Mouse (Mus musculus) retina, postnatal 7 days (tissue): Measurements from ENCODE around the gene Prkaa2.
A peak's percentile ranks its signal among the peaks of the same experiment; 100 is the strongest.

ENCODE experiments used
- DNase-seq: peaks from one replicate; pipeline ENCODE4 v3.0.0-alpha.2; 2012; ENCODE audit warnings: low read depth, low spot score

The Prkaa2 gene

DNA sequence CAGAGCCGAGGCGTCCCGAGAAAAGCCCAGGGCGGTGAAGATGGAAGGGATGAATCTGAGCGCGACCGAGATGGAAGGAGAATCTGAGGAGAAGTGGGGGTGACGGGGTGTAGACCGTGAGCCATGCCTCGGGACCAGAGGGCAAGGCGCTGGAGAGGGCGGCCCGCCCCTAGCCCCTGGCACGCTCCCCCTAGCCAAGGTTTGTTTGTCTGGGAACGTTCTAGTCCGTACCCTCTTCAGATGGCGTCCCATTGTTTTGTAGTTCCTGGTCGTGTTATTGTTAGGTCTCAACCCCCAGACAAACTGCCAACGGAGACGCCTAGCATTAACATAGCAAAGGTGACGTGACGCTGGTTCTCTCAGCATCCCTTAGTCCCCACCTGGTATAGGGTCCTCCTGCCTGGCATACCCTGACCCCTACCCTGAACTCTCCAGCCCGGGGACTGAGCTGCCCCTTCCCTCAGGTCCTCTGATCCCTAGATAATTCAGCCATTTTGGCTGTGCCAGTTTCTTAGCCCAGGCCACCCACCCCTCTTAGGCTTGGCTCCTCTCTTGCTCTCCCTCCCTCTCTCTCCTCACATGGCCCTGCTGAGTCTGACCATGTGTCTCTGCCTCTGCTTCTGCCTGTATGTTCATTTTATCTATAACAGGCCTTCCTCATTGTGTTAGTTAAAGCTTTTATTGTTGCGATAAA, 447 bp upstream of the Prkaa2 start:
- DNase-seq, result no peak

DNA sequence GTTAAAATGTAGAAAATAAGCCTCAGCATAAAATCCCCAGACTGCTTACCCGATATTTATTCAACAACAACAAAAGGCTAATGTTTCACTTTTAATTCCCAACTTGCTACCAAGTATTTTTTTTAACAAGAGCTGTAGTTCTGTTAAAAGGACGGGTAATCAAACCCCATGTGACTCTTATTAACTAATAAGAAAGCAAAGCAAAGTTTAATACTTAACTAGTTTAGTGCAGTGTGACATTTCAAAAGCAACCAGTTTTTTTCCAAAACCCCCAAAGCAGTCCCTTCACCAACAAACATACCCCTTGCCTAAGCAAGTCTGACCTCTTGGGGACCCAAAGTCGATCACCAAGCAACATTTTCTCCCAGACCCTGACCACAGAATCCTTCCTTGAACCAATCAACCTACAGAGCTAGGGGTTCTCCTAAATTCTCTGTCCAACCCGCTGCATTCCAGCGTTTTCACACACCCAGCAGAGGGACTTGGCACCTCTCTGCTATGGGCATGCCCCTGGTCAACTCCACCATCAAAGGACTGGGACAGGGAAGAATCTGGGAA, 970 bp downstream of the Prkaa2 start:
- DNase-seq, result no peak

DNA sequence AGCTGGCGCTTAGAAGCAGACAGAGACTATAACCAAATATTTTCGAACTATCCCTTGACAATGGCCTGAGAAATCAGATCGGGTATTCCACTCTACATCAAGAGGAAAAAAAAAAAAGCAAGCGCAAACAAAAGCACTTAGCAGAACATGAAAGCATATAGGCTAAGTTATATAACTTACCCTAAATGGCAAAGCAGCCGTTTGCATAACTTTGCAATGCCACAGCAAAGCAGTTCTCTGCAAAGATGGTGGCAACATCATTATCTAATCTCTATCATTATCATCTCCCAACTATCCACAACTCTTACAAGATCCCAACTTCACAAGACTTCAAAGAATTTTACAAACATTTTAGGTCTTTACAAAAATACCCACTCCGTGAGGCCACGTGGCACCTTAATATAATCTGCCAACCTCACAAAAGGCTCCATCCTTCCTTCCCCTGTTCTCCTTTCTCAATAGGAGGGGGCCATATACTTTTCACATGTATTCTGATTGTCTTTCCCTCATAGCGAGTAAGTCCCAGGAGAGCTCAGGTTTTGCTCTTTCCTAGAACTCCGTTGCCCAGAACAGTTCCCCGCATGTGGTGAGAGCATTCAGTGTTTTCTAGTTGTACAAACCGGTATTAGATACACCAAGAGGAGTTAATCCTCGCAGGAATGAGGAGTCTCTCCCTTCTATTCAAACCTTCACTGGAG, 1.6 kb downstream of the Prkaa2 start:
- no peak for DNase-seq

DNA sequence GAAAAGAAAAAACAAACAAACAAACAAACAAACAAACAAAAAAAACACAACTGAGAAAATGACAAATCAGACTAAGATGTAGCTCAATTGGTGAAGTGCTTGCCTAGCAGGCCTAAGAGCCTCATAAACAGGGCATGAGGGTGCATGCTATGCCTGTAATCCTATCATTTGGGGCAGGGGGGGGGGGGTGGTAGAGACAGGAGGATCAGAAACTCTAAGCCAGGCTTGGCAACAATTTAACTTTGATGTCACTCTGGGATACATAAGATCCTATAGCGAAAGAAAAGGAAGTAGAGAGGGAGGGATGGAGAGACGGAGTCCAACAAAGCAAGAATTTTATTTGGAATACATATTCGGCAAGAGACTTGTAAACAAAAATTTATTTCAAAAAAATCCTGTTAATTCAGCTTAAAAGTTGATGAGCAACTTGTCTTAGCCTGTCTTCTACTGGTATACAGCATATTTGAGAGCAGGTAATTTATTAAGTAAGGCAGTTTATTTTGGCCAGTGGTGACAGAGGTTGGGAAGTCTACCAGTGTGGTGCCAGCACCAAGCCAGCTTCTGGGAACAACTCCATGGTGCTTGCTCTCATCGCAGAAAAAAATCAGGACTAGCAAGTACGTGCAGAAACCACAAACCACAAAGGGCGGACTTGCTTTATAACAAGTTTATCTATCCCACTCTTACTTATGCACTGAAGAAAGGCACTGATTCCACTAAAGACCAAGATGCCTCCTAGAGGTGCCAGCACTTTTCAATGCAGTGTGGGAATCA, 5.4 kb downstream of the Prkaa2 start:
- DNase-seq, result no peak

DNA sequence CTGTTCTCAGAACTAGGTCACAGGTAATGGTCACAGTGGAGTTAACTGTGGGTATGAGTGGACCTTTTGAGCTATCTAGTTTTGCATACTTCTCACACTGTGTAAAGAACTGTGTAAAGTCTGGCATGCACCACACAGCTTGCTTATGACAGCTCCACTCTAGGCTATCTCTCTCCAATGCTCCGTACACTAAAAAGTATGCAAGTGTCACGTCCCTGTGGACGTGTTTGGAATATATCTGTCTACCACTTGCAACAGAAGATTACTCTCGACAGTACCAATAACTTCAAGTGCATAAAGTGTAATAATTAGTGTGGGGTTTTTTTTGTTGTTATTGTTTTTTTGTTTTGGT, 8.4 kb downstream of the Prkaa2 start:
- DNase-seq, result no peak

DNA sequence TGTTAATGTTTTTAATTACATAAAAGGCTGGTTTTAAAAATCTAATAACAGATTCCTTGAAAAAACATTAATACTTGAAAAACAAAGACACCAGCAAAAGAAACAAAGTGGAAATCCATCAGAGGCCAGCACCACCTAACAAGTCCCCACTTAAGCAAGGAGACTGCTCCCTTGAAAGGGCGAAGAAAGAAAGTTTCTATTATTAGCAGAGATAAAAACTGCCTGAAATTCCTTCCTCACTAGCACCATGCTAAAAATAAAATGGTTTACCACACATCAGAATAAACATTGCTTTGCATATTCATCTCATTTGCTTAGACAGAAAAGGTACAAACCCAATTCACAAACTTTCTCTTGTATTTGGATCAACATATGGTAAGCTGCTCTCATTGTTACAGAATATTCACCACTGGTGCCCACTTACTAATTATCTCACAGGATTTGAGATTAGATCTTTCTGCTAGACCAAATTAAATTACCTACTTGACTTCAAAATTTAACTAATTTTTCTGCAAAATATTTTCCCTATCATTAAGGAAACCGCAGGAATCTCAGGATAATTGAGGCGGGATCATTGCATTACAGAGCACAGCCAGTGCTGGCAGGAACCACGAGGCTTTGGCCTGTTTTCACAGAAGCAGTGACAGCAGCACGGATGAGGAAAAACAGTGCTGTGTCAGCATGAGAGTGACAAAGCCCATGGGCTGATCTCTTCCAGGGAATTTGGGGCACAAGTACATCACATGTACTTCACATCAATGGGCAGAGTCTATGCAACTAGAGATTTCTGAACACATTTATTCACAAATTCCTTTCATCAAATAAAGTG, 9.0 kb downstream of the Prkaa2 start:
- no peak for DNase-seq

DNA sequence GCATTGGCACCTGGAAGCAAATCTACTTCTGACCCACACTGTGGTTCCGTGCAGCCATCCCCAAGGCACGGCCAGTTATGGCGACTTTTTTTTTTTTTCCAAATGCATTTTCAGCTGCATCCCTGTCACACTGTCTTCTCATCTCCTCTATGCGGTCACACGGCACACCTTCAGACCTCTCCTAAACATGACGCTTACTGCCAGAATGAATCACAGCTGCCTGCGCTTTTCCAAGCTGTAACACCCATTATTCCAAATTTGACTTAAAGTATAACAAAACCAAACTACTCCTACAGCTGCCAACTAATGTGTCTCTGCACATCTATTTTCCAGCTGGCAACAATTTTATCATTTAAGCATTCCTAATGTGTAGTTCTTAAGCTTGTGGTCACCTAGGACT, 11.0 kb downstream of the Prkaa2 start:
- DNase-seq, result no peak

DNA sequence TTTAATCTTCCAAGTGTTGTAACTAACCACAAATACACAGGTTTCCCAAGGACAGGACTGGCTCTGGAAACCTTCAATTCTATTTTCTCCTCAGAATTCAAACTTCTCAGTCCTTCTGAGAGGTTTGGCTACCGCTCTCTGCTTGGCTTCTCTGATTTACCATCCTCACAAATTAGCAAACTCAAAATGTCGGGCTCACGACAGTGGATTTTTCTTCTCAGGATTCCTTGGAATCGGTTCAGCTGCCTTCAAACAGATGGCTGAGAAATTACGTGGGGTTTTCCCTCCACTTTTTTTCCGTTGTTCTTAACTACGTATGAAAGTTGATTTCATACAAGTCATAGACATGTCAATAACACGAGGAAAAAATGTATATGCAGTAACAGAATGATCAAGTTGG, 11.5 kb downstream of the Prkaa2 start:
- no peak for DNase-seq

DNA sequence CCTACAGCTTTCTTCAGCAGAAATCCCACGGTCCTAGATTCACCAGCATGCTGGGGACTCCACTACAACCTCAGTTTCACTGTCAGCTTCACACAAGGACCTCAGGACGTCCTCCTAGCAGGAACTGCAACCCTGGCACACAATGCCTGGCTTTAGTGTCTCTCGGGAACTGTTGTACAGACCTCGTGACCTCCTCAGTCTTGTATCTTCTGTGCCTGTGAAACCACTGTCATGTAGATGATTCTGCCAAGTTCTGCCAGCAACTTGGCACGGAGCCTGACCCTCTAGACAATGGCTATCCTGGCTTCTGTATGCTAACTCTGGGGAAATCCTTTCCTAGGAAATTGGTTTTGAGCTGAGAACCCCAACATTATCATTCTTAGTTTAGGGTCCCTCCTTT, 14.4 kb downstream of the Prkaa2 start:
- DNase-seq, result no peak

DNA sequence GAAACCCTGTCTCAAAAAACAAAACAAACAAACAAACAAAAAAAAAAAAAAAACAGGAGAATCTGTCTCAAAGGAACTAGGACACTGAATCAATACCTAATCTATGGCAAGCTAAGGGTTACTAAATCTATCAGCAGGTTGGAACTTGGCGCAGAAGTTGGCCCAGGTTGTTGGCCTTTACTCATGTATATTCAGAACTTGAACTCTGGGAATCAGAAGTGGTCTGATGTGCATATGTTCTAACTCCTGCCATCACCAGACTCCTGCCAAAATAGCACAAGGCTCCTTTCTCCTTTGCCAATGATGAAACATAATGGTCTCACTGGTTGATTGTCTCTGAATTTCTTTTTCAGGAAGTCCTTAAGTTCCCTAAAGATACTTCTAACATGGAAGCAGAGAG, 15.7 kb downstream of the Prkaa2 start:
- DNase-seq, result no peak

DNA sequence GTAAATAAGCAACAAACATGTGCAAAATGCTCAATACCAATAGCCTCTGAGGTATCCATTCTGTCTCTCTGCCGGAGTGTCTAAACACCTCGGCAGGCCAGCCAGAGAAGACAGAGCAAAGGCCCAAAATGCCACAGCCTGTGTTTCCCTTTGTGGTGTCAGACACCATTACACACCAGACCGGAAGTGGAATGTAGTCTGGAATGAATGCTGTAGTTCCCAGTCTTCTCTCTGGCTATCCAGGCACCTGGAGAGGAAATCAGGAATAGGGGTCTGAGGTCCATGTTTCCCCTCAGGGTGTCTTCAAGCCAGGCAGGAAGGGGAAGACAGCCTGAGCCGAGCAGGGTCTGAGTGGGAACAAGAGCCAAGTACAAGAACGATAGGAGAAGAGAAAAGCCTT, 19.3 kb downstream of the Prkaa2 start:
- no peak for DNase-seq

DNA sequence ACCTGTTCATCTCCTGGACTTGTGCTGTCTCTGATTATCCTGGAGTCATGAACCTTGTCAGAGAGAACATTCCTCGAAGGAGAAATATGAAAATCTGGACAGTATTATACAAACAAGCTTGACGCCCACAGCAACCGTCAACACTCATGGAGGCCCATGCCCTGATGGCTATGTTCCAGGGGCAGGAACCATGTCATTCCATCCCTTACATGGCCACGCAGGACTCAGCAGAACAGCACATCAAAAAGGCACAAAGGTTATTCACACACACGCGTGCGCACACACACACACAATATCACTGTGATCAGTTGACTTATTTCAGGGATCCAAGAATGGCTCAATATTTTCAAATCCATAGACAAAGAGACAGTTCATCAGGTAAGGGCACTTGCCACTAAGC, 20.3 kb downstream of the Prkaa2 start:
- DNase-seq, result no peak

DNA sequence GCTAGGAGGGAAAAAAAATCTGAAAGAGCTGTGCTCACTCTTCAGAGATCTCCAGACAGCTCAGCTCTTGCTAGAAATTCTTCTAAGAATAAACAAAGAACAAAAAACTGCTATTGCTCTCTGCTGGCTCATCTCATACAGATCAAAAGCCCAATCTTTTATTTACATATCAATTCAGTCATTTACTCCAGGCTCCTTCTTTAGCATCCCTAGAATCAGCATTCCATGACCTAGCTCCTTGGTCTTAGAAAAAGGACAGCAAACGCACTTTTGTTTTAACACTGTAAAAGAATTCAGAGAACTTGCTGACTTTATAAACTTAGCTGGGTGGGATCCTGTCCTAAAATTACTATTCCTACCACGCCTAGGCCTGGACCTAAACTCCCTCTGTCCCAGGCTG, 21.0 kb downstream of the Prkaa2 start:
- no peak for DNase-seq

DNA sequence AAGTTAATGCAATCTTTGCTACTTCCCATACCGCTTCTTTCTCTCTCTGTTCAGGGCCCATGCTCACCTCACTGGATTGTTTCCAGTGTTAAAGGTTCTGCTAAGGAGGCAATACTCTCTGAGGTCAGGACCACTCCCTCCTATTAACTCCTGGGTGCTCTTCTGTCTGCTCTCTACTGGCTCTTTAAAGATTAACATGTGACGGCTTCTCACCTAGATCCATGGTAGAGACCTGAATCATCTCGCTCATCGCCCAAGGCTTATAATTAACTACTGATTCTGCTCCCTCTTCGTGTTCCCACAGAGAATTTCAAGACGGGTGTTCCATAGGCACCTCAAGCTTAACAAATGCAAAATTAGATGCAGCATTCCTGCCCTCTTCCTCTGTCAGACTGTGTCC, 33.5 kb downstream of the Prkaa2 start:
- no peak for DNase-seq

DNA sequence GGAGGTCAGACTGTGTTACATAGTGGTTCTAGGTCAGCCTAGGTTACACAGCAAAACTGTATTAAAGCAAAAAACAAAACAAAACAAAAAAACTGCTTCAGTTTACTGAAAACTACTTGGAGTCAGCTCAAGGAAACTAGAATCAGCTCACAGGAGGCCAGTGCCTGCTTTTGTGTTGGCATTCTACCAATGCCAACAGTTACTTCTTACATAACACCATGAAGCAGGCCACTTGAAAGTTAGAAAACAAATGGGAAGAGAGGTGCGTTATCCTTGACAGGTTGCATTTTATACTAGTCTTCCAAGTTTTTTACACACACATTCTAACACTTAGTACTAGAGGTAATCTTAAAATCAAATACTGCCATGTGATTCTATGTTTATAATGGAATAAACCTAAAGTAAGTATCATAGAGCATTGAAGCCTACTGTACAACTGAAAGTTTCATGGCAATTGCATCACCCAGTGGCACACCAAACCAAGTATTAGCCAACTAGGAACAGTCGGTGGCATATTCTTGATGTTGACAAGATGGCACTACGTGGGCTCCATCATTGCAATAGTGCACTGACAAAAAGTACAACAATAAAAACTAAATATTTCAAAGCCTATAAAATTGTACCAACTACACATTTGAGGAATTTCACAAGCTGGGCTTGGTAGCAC, 37.8 kb downstream of the Prkaa2 start:
- DNase-seq, result no peak

DNA sequence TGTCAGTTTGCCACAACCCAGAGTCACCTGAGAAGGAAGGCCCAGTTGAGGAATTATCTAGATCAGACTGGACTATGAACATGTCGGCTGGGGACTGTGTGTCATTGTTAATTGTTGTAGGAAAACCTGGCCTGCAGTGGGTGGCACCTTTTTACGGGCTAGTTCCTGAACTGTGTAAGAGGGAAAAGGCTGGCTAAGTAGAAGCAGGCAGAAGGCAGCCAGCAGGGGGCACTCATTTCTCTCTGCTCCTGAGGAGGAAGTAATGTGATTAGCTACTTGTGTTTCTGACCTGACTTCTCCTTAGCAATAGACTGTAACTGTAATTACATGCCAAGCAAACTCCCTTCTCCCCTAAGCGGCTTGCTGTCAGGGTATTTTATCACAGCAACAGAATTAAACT, 38.7 kb downstream of the Prkaa2 start:
- peak; percentile 39 for DNase-seq

DNA sequence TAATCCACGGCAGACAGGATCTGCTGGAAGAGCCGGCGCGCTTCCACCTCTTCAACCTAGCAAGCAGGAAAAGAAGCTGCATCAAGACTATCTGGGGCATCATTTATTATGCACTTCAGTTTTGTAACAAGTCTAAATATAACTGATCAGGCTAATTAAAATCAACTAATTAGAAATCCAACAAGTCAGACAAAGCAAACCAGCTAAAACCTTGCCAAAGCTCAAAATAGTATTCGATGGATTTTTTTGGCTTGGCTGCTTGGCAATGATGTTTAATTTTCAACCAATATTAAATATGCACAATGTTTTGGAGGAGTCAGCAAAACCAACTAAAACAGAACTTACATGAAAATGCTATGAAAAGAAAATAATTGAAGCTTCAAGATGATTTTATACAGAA, 58.4 kb downstream of the Prkaa2 start:
- no peak for DNase-seq

DNA sequence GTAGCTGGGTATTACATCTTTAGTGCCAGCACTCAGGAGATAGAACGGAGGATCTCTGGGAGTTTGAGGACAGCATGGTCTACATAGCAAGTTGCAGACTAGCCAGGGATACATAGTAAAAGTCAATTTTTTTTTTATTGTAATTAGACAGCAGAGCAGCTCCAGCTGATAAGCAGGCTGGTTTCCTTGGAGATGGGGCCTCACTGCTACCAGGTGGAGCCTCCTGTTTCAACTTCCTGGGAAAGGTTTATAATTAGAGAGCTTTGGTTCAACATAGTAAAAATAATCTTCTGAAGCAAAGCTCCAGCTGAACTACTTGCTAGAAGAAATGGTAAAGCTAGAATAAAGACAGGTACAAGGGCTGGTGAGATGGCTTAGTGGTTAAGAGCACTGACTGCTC, 59.6 kb downstream of the Prkaa2 start:
- no peak for DNase-seq

DNA sequence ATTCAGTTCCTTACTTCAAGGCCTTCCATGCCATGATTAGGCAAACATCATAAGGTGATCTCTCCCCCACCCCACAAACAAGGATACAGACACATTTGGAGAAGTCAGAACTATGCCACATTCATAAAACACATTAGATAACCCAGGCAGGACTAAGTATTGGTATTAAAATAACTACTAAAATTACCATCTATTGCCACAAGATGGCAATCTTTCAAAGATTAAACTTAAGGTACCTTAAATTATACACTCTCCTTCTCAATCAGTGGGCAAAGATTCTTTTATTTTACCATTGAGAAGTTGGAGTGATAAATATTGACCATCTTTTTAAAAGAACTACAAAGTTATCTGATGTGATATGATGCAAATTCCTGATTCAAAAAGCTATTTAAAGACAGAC, 75.4 kb downstream of the Prkaa2 start:
- DNase-seq, result no peak

DNA sequence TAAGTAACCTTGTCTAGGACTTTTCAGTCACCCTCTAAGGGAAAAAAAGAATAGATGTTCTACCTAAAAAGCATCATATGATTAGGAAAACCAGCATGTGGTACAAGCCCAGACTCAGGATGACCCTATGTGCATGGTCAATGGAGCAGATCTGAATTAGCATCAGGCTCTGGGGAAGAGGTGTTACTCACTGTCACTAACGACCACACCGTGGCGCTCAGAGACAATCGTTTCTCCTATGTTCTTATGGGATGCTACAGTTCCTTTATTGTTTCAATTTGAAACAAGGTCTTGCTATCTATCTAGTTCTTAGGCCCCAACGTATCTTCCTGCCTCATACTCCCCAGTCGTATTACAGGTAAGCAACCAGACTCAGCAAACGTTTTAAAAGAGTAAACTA, 76.5 kb downstream of the Prkaa2 start:
- no peak for DNase-seq

DNA sequence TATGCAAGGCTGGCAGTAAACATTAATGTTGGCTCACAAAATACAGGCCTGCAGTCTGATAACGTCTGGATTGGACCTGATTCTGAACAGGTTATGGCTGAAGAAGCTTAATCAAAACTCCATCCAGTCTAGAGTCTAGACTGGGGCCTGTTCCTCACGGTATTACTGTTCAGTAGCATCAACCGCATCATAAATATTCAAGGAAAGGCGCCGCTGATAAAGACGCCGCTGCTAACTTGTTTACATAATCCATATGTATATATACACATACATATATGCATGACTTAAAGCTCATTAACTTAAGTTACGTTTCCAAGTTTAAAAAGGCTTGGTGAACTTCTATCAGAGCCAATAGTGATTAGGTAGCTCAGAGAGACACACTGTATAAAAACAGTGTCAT, 78.6 kb downstream of the Prkaa2 start:
- DNase-seq, result no peak
